Mouse (Mus musculus) heart, adult 8-10 months (tissue): ENCODE results near the gene Slc6a19. TPM values are rescaled to one million over a fixed set of nuclear protein-coding genes. Genes with fewer than 3 reads are reported as not detected.
A peak's percentile ranks its signal among the peaks of the same experiment; 100 is the strongest.
"Not testable (repeated sequence)": the region's sequence is repeated elsewhere in the genome, so short reads cannot be mapped to it uniquely, and the experiment has no call there.

Source experiments
- DNase-seq: peaks from one replicate; pipeline ENCODE4 v3.0.0; 2022; ENCODE audit warnings: low spot score
- total RNA-seq, 4 experiments: library from RNA; stranded (reverse); gene quantifications; 2 replicates each; pipeline ENCODE4 v1.2.4; 2022

Gene Slc6a19
- total RNA-seq, 4 experiments from 2014 or later = not detected

DNA sequence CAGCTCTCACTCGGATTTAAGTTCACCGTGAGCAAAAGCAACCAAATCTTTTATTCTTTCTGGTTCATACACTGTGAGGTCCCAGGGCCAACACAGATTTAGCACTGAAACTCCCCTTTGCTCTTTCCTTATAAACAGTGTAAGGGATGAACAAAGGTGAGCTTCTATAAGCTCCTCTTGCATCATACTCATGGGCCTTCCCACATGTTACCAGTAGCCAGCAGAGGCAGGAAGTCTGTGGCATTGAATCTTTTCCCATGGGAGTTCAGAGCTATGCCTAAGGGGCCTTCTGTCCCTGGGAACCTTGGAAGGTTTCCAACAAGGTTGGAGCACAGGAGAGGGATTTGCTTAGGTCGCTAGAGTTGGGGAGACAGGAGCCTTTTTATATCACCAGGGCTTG lies 7.6 kb upstream of the Slc6a19 start:
- DNase-seq = no peak

- DNase-seq = no peak
Measured at GRCm38 (mm10) chr13:73711803-73712202, 7.1 kb upstream of the Slc6a19 start.

DNA sequence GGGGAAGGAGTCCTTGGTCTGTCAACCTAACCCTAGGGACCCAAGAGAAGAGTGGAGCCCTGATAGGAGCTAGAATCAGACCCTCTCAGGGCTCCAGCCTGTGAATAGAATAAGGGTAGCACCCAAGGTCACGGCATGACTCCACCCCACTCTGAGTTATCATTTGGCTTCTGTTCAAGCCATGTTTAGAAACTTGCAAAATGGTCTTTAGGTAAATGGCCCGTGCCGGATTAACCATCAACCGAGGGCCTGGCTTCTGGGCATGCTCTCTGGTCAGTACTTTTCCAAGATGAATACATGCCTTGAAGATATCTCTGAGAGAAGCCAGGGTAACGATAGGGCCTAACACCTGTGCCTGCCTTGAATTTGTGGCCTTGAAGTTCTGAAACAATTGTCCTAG lies 6.6 kb upstream of the Slc6a19 start:
- no peak for DNase-seq

DNA sequence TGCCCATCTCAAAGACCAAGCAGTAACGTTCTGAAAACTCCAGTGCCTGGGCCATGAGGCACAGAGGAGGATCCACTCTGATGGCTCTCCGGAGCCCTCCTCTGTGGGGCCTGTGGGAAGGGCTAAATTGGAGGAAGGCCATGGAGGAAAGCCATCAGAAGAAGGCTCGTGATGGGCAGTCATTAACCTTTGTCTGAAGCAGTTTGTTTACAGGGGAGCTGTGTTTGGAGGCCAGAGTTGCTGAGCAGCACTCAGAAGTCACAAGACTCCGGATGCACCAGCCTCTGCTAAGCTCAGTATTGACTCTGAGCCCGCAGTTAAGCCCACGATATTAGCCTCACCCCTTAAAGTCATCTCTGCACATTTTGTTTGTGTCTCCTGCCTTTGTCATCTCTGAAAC lies 4.8 kb upstream of the Slc6a19 start:
- no peak for DNase-seq

DNA sequence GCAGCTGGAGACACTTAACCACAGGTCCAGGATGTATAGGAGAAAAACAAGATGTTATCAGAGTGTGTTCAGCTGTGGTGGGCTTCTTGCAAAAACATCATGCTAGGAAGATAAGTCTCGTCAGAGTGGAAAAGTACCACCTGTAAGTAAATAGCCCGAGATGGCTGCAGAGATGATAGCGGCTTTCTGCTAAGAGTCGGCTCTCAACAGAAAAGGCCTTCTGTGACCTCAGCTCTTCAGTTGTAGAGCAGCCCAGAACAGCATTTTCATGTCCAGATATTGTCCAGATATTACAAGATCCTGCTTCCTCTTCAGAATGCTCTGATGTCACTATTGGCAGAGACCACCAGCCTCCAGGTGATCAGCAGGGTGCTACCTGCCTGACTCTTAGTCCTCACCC lies 1.2 kb downstream of the Slc6a19 start:
- not testable (repeated sequence) for DNase-seq

GRCm38 (mm10) chr13:73702776-73703175 lies 1.9 kb downstream of the Slc6a19 start:
- DNase-seq = no peak

- no peak for DNase-seq
Measured at GRCm38 (mm10) chr13:73701161-73701883, 3.3 kb downstream of the Slc6a19 start.

DNA sequence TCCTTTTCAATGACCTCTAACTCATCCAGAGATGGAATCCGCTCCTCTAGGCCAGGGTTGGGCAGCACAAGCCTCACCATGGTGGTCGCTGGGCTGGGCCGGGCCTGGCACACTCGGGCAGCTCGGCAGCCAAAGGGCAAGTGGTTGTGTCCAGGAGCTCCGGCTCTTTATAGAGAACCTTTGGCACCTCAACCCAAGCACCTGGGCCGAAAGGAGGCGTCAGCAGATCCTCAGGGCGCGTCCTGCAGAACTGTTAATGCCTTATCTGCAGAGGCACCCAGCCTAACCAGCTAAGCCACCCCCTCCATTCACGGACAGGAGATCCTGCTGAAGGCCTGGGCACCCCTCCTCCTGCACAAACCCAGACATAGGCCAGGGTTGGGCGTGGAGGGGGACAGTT lies 4.1 kb downstream of the Slc6a19 start:
- DNase-seq = no peak

GRCm38 (mm10) chr13:73699714-73700113 lies 5.0 kb downstream of the Slc6a19 start:
- DNase-seq = no peak

GRCm38 (mm10) chr13:73696529-73696928 lies 8.1 kb downstream of the Slc6a19 start:
- no peak for DNase-seq

DNA sequence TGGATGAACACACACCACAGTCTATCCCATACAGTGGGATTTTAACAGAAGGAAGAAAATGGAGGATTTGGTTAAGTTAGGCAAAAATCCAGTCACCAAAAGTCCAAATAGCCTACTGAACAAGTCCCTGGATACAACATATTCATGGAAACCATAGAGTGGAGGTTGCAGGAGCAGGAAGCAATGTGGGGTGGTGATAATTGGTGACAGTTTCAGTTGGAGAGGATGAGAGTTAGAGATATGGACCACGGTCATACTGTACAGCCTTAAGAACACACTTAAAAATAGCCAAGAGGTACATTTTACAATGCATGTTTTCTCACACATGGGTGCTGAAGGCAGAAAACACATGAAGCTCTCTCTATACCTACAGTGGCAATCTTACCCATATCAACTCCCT lies 9.7 kb downstream of the Slc6a19 start:
- no peak for DNase-seq

DNA sequence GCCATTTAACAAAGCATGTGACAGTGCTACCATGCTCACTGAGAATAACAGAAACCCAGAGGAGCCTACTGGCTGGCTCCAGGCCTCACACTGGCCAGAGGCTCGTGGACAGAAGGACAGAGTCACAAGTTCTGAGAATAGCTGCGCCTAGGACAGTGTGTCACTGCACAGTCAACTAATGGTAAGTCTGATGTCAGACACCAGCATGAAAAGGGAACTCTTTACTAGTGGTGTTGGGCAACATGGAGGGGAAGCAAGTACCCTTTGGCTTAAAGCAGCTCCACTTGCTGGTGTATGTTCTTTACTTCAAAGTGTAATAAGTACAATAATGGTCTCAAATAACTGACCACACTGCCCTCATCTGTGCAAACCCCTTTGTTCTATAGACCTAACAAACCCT lies 11.3 kb downstream of the Slc6a19 start:
- no peak for DNase-seq

- peak; percentile 17 for DNase-seq
Measured at GRCm38 (mm10) chr13:73692249-73692868, 12.3 kb downstream of the Slc6a19 start.

DNA sequence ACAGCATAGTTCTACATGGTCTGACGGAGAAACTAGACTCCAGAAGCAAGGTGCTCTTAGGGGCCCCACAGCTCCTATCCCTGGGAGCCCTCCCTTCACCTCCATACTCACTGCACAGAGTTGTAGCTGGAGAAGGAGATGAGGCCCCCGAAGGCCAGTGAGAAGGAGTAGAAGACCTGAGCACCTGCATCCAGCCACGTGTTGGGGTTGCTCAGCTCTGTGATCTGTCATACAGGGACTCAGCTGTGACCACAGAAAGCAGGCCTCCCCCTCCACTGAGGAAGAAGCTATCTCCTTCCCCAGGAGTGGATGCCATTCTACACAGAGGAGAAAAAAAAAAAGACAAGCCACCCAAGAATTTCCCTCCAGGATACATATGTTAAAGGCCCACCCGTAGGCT lies 15.7 kb downstream of the Slc6a19 start:
- DNase-seq = no peak

GRCm38 (mm10) chr13:73687601-73688000 lies 17.1 kb downstream of the Slc6a19 start:
- no peak for DNase-seq

- no peak for DNase-seq
Measured at GRCm38 (mm10) chr13:73685502-73685901, 19.2 kb downstream of the Slc6a19 start.

DNA sequence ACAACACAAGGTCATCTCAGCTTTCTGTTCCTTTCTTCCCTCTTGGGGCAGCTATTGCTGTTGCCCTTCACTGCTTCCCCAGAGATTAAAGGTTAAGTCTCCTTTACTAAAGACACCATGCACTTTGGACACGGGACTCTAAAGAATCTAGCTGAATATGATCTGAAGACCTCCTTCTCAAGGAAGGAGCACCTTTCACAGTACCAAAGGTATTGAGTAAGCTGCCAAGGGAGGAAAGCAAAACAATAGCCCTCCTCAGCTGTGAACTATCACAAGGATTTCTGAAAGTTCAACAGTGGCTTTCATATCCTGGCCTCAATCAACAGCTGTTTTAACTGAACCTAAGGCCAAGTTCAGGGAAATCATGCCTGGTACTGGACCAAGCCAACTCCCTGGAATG lies 20.3 kb downstream of the Slc6a19 start:
- no peak for DNase-seq

GRCm38 (mm10) chr13:73683682-73684081 lies 21.0 kb downstream of the Slc6a19 start:
- DNase-seq = peak; percentile 16

- DNase-seq = no peak
Measured at GRCm38 (mm10) chr13:73682226-73682625, 22.4 kb downstream of the Slc6a19 start.

DNA sequence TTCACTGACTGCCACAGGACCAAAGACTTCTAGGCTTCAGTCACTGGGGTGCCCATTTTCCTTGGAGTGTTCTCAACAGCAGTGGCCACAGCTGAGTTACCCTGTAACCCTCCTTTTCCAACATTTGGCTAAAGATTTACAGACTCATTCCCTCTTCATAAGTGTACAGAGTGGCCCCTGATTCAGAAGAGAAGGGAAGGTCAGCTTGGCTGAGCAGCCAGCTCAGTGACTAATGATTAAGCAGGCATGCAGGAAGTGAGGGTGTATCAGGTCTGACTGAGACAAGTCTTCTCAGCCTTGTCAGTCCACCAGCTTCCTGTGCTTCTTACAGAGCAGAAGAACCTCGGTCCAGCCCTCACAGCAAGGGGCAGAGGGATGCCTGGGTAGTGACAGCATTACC lies 24.3 kb downstream of the Slc6a19 start:
- no peak for DNase-seq

DNA sequence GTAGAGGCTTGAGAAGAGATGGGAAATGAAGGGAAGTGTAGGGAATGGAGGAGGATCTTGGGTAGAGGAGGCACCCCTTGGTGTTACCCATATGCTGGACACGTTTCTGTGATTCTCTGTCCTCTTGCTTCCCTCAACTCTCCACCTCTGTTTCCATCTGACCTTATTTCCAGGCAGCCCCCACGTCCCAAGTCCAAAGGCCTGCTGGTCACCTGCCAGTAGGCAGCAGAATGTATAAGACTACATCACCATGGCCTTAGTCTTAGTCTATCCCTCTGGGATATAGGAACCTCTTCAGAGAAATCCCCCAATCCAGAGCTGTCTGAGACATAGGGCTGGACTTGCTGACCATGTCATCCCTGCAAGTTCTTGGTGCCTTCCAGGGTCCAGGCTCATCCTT lies 25.4 kb downstream of the Slc6a19 start:
- no peak for DNase-seq

GRCm38 (mm10) chr13:73677853-73678252 lies 26.8 kb downstream of the Slc6a19 start, which contains the start of gene Slc6a18:
Slc6a18 (minus strand) TSS chr13:73678023.
- no peak for DNase-seq

DNA sequence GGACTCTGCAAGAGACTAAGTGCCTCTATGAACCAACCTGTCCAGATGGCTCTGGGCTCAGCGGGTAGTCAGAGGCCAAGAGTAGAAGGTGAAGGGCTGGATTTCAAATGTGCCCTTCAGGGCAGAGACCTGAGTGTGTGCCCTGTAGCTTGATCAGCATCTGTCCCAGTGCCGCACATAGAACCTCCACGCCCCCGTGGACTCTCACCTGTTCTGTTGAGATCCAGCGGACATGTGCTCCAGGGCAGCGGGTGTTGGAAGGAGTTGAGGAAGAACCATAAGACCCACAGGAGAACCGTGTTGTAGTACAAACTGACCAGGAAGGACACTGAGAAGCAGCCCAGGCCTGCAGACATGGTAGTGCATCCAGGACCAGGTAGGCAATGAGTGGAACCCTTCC lies 29.5 kb downstream of the Slc6a19 start:
- DNase-seq = no peak
